Mouse (Mus musculus) c-Kit-positive CD71-positive TER-119-positive erythroid progenitor cells, embryonic 14.5 days (primary cell): Measurements from ENCODE around the gene Gm20388.
"Not testable (repeated sequence)": the region's sequence is repeated elsewhere in the genome, so short reads cannot be mapped to it uniquely, and the experiment has no call there.

Experiments used
- DNase-seq: peaks from one replicate; pipeline ENCODE4 v3.0.0-alpha.2; 2013; ENCODE audit warnings: low spot score

Gm20388 gene

DNA sequence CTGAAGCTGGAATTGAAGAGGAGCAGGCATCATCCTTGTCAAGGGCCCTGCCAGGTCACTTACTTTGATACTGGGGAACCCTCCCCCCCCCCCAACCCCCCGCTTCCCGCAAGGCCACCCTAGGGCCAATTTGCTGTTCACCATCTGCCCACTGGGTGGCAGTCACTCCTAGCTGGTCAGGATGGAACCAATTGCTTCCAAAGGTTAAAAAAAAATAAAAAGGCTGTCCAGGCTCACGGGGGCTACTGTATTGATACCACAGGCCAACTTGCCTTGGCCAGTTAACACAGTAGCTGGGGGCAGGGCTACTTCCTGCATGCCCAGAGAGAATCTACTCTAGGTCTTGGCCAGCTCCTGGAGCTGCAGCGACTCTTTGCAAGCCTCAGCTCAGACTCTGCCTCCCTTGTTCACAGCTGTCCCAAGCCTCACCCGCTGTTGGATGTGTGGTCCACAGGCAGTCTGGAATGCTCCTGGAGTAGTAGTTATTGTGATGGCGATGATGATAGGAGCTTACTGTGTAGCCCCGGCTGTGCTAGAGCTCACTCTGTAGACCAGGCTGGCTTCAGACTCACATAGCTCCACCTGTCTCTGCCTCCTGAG, 2707.4 kb downstream of the Gm20388 start:
- peak; percentile 75 for DNase-seq

DNA sequence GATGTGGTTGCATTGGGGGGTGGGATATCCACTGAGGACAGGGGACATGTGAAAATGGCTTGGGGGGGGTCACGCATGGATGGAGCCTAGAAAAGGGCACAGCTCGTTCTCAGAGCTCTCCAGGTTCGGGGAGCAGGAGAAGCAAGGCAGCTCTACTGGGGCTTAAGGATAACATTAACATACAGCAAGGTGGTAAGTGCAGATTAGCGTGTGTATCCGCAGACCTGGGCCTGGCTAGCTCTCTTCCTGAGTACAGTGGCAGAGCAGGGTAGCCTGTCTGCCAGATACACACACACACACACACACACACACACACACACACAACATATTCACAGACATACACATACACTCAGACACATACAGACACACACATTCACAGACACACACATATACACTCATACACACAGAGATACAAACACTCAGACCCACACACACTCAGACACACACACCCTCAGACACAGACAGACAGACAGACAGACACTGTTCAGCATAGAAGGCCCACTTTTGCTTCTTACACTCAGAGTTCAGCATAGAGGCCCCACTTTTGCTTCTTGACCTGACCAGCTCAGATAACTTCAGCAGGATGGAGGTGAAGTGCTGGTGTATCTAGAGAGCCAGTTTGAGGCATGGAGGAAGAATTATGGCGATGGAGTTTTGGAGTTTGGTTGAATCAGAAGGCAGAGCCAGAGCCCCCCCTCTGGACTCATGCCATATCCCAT, 2708.2 kb downstream of the Gm20388 start:
- peak; percentile 77 for DNase-seq

DNA sequence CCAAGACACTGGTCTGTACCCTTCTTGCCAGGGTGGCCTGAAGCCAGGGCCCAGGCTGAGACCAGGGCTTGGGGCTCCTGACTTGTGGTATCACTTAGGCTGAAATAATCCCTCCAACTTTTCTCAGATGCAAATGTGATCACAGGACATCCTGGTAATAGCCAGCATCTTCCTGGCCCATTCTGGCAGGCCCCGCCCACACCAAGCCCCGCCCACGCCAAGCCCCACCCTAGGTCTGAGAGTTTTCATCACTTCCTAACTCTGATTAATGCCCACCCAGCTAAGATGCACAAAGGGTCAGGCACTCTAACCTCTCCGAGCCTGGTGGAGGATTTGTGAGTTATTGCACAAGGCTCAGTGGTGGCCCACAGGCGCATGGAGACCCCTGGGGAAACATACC, 2709.8 kb downstream of the Gm20388 start:
- no peak for DNase-seq

DNA sequence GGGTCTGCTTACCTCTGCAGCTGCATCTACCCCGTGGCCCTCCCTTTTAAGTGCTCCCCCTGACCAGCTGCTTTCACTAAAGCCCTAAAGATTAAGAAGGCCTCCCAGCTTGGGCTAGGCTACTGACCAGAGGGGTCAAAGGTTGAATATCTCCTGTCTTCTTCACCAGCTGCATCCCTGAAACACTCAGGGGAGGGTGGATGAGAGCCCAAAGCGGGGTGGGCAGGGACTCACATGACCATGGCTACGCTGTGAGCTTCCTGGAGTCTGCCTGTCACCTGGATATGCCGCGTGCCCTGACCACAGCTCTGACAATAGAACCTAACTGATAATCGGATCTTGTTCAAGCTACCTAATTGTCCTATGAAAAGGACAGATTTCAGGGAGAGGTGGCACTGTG, 2712.1 kb downstream of the Gm20388 start, which contains the start of gene Pabpn1l:
Gene Pabpn1l (minus strand): TSS at position 13 of the 400 bp plus-strand sequence.
- no peak for DNase-seq

DNA sequence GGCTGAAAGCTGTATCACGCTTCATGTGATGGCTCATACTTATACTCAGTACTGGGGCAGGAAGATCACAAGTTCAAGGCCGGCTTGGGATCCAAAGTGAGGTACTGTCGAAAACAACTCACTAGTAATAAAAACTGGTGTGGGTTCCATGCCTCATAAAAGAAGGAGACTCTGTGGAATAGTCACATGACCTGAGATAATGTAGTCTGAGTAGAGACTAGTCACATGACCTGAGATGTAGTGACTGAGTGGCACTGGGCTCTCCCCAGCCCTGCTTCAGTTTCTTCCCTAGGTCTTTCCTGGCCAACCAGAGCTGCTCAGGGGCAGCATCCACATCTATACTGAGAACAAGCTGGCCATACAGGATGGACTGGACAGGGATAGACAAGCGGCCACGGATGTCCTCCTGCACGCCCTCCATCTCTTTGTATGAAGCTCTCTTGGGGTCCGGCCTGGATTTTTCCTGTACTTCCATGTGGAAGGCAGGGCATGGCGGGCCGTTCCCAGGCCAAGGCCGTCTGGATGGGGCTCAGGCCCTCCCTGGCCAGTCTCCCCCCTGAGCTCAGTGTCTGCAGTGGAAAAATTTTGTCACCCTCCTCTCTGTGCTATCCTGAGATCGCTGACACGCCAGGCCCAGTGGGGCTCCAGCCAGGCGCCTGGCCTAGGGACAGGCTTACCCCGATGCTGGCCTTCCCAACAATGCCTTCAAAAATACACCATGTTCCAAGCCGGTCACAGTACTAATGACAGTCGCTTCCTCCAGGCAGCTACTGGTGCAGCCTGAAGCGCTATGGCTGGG, 2713.4 kb downstream of the Gm20388 start:
- no peak for DNase-seq

DNA sequence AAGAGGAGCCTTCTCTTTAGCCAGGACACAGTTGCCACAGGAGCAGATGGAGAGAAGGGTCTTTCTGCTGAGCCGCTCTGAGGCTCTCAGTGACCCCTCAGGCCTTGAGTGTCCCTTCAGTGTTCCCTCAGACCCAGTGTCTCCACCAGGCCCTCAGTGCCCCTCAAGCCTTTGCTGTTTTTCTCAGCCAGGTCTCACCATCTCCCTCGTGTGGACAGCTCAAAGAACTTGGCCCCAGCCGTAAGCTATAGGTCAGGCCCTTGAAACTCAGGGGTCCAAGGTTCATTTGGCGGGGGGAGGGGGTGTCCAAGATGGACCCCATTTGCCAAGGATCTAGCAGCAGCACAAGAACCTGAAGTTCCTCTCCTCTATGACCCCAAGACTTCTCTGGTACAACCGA, 2714.0 kb downstream of the Gm20388 start:
- DNase-seq: no peak

DNA sequence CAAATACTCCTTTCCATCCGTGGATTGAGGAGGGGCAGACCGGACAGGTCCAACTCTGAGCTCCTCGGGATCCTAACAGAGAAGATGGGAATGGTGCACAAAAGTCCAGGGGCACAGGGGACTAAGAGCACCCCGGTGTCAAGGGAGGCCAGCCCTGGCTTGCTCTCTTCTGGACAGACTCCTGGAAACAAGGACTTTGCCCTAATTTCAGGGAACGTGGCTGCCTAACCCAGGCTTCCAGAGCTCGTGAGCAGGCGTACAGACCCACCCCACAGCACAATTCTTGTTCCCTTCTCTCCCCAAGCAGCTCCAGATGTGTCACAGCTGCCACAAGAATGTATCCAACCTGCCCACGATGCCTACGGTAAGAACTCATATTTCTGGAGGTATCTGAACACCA, 2715.2 kb downstream of the Gm20388 start:
- no peak for DNase-seq

DNA sequence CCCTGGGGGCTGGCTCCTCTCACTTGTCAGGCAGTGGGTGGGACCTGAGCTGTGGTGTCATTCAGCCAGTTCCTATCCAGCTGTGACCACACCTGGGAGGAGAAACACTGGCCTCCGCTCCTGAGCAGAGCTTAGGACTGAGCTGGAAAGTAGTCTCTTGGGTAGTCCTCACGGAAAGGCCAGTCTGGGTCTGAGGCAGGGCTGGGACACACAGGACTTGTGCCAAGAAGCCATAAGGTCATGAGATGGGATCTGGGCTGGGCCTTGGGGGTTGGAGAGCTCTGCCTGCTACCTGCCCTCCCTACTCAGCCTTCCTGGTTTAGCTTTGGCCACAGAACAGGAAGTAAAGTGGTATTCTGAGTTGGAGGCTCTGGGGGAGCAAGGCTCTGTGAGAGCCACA, 2716.3 kb downstream of the Gm20388 start:
- no peak for DNase-seq

DNA sequence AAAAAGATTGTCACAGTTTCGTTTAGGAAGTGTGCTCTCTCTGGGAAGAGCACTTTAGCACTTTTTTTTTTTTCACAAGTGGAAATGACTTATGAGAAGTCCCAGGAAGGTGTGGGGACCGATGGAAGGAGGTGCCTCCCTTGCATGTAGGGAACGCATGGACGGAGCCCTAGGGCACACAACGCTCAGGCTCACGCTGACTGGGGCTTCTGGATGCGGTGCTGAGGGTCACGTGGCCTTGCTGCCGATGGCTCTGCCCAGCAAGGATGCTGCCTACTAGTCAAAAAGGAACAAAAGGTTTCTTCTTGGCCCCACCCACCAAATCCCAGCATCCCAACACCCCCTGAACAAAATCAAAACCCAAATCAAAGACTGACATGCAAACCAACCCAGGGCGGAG, 2718.7 kb downstream of the Gm20388 start:
- DNase-seq: no peak

DNA sequence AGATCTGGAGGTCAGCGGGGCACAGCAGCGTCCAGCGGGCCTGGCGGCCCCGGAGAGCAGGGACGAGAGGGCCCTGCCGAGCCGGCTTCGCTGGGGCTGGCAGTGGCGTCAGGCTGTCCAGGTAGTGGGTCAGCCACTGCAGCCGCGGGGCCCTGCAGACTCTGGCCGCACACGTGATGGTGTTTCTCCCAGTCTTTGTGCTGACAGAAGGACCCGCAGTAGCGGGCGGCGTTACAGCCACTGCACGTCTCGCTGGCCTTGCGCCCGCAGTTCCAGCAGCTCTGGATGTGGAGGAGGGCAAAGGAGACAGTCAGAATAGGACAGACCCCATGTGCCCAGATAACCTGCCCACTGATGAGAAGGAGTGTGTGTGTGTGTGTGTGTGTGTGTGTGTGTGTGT, 2720.1 kb downstream of the Gm20388 start:
- no peak for DNase-seq

DNA sequence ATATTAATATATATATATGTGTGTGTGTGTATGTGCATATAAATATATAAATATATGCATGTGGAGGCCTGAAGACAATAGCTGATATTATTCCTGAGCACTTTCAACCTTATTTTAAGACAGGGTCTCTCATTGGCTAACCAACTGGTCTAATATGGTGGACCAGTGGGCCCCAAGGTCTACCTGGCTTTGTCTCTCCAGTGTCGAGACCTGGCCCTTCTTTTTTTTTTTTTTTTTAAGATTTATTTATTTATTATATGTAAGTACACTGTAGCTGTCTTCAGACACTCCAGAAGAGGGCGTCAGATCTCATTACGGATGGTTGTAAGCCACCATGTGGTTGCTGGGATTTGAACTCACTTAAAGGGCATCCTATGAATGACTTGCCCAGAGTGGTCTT, 2721.5 kb downstream of the Gm20388 start:
- DNase-seq: not testable (repeated sequence)

DNA sequence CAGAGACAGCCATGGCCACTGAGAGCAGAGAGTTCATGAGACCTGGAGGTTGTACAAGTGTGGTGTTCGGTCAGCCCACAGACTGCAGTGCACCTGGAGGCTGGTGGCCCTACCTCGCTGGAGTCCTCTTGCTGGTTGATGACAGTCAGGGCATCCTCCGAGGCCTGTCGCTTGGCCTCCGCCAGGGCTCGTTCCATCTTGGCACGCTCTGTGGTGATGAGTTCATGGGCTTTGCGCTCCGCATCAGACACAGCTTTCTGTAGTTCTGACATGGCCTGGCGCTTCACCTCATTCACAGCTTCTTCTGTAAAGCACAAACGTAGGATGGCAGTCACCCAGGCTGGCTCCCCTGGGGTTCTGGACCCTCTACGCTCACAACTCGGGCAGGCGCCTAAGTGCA, 2722.6 kb downstream of the Gm20388 start:
- DNase-seq: no peak

DNA sequence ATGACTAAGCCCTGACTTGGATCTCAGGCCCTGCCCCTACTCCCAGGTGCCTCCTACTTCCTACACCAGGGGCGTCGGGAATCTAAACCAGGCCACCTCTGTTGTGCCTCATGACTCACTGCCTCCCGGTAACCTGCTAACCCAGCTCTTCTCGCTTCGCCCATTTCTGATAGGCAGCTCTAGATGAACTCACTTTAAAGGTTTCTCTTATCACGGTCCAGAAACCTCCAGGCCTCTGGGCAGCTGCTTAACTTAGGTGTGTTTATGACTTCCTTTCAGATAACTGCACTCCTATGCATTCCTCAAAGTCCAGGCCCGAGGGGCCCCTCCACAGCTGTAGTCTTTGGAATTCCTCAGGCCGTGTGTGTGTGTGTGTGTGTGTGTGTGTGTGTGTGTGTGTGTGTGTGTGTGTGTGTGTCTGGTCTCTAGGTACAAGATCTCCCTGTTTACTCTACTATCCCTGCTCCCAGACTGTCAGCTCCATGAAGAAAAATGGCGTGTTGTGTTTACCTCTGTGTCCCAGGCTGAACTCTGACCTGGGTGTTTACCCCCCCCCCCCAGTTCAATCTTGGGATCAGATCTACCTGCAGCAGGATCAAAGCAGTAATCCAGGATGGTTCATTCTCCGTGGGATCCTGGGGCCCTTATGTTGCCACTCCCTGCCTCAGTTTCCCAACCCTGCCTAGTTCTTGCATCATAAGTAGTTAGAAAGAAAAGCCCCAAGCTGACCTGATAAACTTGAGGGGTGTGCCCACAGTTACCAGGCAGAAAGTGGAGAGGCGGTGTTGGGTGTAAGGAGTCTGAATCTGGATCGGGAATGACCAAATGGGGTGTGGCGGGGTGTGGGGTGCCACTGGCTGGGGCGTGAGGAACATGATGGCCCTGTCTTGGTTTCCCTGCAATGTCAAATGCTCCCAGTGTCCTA, 2725.5 kb downstream of the Gm20388 start:
- peak; percentile 70 for DNase-seq

DNA sequence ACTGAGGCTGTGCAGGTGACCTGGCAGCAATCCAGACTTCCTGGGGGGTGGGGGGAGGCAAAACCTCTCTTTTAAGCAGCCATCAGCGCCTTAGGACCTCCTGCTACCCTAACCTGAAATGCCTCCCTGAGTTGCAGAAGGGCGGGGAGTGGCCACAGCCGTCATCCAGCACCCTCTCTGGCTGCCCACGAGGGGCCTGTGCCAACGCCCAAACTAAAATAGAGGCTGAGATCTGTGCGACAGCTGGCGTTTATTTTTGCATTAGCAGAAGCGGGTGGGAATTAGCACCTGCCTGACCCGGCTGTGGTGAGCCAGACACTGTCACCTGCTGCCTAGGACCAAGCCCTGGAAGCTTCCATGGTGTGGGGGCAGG, 2726.1 kb downstream of the Gm20388 start:
- DNase-seq: no peak

DNA sequence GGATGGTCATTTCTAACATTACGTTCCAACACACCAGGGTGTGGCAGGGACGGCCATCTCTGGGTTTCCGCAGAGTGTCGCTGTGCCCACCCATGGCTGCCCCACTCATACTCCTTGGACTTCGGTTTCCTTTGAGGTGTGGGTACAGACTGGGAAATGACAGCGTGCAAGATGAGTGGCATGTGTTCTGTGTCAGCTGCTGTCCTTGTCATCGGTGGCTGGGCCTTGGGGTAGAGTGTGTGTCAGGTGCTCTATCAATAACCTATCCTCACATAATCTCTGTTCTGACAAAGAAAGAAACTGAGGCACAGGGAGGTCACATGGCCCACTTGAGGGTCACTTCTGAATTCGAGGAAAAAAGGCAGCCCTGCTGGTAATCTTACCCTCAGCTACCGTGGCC, 2726.6 kb downstream of the Gm20388 start:
- DNase-seq: no peak

DNA sequence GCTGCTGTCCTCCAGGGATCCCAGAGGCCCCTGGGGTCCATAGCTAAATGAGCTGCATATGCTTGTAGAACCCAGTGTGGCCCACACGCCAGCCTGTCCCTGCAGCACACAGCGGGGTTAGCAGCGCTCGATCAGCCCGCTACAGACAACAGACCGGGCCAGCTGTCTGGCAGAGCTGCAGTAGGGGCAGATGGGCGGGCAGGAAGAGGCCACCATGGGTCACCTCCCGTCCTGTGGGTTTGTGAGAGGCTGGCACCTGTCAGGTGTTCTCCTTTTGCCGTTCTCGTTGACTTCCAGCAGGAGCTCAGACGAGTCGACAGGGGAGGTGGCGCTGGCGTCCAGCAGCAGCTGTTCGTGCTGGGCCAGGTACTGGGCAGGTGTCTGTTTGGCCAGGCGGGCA, 2728.0 kb downstream of the Gm20388 start:
- no peak for DNase-seq

DNA sequence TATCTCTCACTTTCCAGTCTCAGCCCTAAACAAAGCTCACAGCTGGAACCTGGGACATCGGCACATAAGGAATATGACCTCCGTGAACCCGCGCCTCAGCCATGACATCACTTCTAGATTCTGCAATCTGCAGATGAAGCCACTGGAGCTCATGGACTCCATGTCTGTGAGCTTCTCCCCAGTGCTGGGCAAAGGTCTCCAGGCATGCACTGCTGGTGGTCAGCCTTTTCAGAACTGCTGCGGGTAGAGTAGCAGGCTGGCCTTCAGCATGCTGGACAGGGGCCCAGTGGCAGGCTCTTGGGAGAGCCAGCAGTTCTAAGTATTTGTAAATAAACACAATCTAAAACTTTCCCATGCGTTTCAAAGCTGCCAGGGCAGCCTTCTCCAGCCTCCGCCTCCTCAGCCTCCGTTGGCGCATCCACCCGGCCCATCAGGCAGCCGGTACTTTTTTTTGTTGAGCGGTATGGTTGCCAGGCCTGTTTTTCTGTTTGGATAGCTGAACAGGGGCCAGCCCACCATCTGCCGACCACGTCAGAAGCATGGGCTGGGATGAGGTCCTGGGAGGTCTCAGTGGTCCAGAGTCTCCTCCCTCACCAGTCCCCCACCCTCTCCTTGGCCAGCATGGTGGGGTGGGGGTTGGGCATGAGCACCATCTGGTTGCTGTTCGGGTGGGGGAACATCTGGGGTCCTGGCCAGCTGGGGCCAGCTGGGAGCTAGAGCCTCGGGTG, 2729.0 kb downstream of the Gm20388 start:
- no peak for DNase-seq

DNA sequence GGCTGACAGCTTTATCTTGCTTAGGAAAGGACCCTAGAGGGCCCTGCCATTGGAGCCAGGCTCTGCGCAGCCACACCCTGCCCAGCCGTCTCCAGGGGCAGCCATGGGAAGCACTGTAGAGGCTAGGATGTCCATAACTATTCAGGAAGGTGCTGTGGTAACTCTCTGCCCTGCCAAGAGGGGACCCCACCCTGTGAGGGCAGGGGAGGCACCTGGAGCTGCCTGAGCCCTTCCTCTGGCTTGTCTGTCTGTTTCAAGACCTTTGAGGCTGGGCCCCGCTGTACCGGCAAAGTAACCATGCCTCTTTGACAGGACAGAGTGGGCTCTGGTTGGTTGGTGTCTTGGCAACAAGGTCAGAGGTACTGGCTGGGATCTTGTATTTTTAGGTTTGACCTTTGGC, 2730.2 kb downstream of the Gm20388 start:
- DNase-seq: no peak

DNA sequence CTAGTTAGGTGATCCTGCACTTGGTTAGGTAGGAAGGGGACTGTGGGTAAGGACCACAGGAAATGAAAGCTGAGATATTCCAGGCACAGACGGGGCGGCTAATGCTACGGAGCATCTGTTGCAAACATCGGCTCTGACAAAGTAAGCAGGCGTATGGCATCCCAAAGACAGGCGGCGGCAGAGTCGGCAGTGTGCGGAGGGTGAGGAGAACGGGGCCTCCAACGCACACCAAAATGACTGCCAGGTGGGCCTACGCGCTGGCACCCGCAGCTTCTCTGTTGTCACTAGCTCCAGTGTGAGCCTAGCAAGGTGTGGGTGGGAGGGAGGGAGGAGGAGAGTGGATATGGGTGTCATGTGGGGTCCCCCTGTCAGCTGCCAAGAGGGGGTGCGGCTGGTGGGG, 2730.8 kb downstream of the Gm20388 start:
- no peak for DNase-seq

DNA sequence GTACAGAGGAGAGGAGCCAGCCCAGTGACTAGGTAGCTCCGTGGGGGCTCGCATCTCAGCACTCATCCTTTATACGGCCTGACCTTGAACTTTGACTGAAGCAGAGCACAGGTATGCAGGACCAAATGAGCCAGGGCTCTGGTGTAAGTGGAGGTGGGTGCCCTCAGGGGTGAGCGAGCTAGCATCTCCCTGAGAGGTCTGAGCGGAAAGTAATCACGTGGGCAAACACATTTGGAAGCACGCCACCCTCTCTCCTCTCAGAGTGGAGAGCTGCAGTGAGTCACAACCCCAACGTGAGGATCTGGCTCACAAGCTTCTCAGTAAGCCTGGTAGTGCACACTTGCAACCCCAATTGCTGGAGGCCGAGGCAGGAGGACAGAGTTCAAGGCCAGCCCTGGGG, 2731.4 kb downstream of the Gm20388 start:
- DNase-seq: no peak

DNA sequence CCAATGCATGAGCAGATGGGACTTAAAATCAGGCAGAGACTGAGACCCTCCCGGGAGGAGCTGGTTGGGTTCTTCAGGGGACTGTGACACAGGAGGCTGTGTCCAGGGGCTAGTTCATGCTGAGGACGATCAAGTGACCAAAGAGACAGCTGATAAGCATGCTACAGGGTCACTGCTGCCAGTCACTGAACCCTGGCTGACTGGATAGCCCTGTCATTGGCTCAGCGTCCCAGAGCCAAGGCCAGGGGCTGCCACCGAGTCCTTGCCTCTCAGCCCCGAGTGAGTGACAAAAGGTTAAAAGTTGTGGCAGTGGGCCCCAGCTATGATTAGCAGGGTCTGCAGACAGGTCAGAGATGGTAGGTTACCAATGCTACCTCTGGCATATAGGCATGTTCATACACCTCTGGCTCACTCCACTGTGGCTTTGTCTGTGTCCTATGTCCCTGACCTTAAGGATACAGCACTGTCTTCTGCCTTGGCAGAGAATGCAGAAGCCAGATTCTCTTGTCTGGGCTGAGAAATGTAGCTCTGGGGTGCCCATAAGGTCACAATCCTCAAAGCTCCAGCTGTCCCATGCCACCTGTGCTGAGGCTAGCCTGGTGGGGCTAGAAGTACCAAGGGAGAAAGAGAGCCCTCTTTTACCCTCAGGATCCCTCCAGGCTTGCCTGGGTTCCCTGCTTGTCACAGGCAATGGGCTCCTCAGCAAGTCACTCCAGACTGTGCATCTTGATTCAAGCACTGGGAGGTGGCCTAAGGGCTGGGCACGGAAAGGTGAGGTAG, 2733.7 kb downstream of the Gm20388 start:
- DNase-seq: no peak
